Mouse (Mus musculus) spleen, postnatal 0 days (tissue): Measurements from ENCODE around the gene 9630041A04Rik. TPM values are rescaled to one million over a fixed set of nuclear protein-coding genes. Genes with fewer than 3 reads are reported as not detected.

ENCODE experiments used
- polyA plus RNA-seq: library from polyadenylated mRNA; unstranded; fragments of >200 nt; fragmentation: Nextera tagmentation; extraction: Ambion mirVana; gene quantifications from 2 replicates; pipeline ENCODE4 v1.2.1, GENCODE M21; 2015

9630041A04Rik gene
- not detected in 2 replicates for polyA plus RNA-seq

DNA sequence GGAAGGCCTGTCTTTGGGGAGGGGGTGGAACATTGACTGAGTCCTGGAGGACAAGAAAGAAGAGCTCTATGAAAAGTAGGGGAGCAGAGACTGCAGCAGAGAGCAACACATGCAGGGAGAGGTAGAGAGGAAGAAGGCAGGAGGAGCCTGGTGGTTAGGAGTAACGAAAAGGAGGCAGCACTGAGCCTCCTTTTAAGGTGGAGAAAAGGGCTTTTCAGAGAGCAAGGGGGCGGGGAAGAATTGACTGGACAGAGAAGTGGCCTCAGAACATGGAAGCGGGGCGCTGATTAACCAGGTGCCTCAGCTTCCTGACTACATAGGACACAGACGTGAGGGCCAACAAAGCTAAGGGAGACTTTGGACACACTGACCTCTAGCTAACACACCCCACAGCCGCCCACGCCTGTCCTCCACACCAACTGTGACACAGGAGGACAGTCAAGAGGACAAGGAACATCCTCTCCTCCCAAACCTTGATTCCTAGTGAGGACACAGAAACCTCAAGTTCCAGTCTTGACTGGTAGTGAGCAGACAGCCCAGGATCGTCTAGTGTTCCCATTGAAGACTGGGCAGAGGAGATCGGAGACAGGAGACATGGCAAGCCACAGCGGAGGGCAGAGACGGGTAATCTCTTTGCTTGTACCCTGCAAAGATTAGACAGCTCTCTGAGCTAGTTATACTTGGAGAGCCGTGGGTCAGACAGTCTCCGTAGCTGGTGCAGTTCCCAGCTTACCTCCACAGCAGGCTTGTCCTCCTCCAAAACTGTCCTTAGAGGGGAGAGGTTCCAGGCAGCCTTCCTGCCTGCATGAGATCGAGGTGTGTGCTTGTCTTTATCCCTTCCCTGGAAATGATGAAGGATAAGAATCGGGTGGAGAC lies at the start of gene 9630041A04Rik:
TSS of gene 9630041A04Rik (plus strand) at position 246 of the 876 bp plus-strand sequence.

